Comparison of ENCODE assay signal across 24 mouse cellular contexts in the genomic region with DNA sequence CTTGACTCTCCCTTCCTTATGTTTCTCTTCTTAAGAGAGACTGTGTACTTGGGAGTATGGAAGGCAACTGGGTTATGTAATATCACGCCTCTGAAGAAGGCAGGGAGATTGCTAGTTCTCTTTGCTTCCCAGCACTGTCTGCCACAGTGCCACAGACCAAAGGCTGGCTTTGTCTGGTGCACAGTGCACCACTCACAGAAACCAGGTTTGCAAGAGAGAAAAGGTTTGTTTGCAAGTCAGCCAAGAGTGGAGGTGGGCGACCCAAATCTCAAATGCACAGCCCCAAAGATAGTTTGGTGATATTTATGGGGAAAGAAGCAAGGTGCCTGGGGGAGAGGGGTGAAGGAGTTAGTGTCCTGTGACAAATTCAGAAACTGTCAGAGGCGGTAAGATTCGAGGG. TPM values are rescaled to one million over a fixed set of nuclear protein-coding genes. Genes with fewer than 3 reads are reported as not detected.
A peak's percentile ranks its signal among the peaks of the same experiment; 100 is the strongest.
DNase-seq lines count a peak whose midpoint lies in the region; TF ChIP-seq lines count a peak whose summit lies in the region.
"Had no signal": no experiment of that assay in that cellular context is flagged by ENCODE, and none has a peak within 500 bp of the region (broad histone marks: within the 10 kb centered on the region; RNA-seq: fewer than 3 reads in every experiment).

No protein-coding gene starts in this region.

- intact Hi-C loops in left cerebral cortex, postnatal 4 days (cut with DNase I): no loop called here
- intact Hi-C loops in left cerebral cortex, adult 2 months (cut with DNase I): loop anchor here (1.0 to 5.0 kb wide), 3 partner anchors 54 to 235 kb away; a partner anchor contains a TSS

- no peak for TF ChIP-seq POLR2A in cortical plate, adult 2 months (IDR thresholded peaks at IDR 0.05; ENCODE audit: extremely low read depth, insufficient read depth, low read length)

- TF ChIP-seq CTCF in cortical plate, adult 2 months (IDR thresholded peaks at IDR 0.05; ENCODE audit: extremely low read depth, insufficient read depth, low read length): no peak
- TF ChIP-seq CTCF in left cerebral cortex, adult 2 months (IDR thresholded peaks at IDR 0.05): no peak

- H3K4me1 ChIP-seq in cortical plate, adult 2 months (ENCODE audit: control insufficient read depth, insufficient read depth, low read length): peaks cover 3% of the 10 kb centered on the region; the same call in 1 of the 2 replicates
- H3K4me1 ChIP-seq: forebrain, embryonic 13.5 days; heart, embryonic 15.5 days; hindbrain, embryonic 12.5 days; lung, embryonic 15.5 days had no signal

- DNase-seq in left cerebral cortex, adult 18-20 months (ENCODE audit: low spot score in 2 of 2): peak; percentile 32 to 54
- no peak for DNase-seq in left cerebral cortex, postnatal 4 days
- peak; percentile 11 to 31 for DNase-seq in left cerebral cortex, adult 2 months (ENCODE audit: extremely low spot score in 1 of 2, low spot score in 2 of 2)
- DNase-seq in right cerebral cortex, postnatal 36 days (ENCODE audit: low spot score in 2 of 2): peak; percentile 10 to 72
- DNase-seq in cerebellum, postnatal 14 days: no peak
- no peak for DNase-seq in urinary bladder, postnatal 14 days (ENCODE audit: low spot score)
- DNase-seq: adrenal gland, postnatal 25 days; B cell, adult 2 months; cerebellum, adult 18-20 months; cerebellum, postnatal 25 days; gastrocnemius, postnatal 10 days; kidney, adult 9 months; kidney, postnatal 10 days had no signal

- H3K27ac ChIP-seq in cortical plate, adult 2 months (ENCODE audit: insufficient read depth, low read length): peak overlapping the region; percentile 67; the same call in 1 of the 2 replicates
- peak overlapping the region; percentile 69 for H3K27ac ChIP-seq in left cerebral cortex, adult 2 months
- H3K27ac ChIP-seq: forebrain, embryonic 13.5 days; heart, embryonic 15.5 days; hindbrain, embryonic 12.5 days; hindbrain, postnatal 0 days; limb, embryonic 13.5 days; lung, embryonic 15.5 days; midbrain, embryonic 10.5 days; neural tube, embryonic 13.5 days had no signal

- no peak overlapping the region for H3K4me3 ChIP-seq in cortical plate, adult 2 months (ENCODE audit: insufficient read depth, low read length)
- no peak overlapping the region for H3K4me3 ChIP-seq in left cerebral cortex, adult 2 months
- H3K4me3 ChIP-seq: forebrain, embryonic 13.5 days; heart, embryonic 15.5 days; hindbrain, embryonic 12.5 days; limb, embryonic 13.5 days; lung, embryonic 15.5 days; midbrain, embryonic 10.5 days; neural tube, embryonic 13.5 days had no signal

RNA-seq across cellular contexts. Expression of a gene that starts 47.2 kb away (rescaled TPM):
- 10 to 100 TPM; 31.4 to 39.0 TPM for total RNA-seq in left cerebral cortex, adult 18-20 months (2021)
- total RNA-seq in left cerebral cortex, postnatal 4 days (2021): 1 to 10 TPM; 5.1 to 5.9 TPM
- polyA plus RNA-seq in cortical plate, adult 2 months (2012; rRNA removed): 18.7 and 20.4 TPM in 2 replicates
- total RNA-seq in left cerebral cortex, adult 2 months (2021): 10 to 100 TPM; 28.1 to 31.9 TPM
- total RNA-seq: megakaryocyte progenitor cell, adult 5-6 weeks had no signal
- polyA plus RNA-seq: liver, embryonic 16.5 days had no signal

Comparison
In these comparisons a context has a peak if more than half of its experiments do, and no peak if none do; other contexts are left out.
1. DNase-seq: peak in left cerebral cortex, adult 18-20 months (2 of 2), left cerebral cortex, adult 2 months (2 of 2) and right cerebral cortex, postnatal 36 days (2 of 2); none in left cerebral cortex, postnatal 4 days (single experiment), cerebellum, postnatal 14 days (0 of 2) and urinary bladder, postnatal 14 days (single experiment).
2. RNA of a gene that starts 47.2 kb away (total RNA-seq): 31.4 to 39.0 TPM in left cerebral cortex, adult 18-20 months and 28.1 to 31.9 TPM in left cerebral cortex, adult 2 months; 5.1 to 5.9 TPM in left cerebral cortex, postnatal 4 days; every median in the first group is over 4 times any median in the second.